Mouse (Mus musculus) 3T3-L1 (cell line): ENCODE results near the gene Prss45.

Experiments
- DNase-seq: peaks from one replicate; pipeline ENCODE4 v3.0.0-alpha.2; 2015; ENCODE audit warnings: low read depth, low spot score

The Prss45 gene

DNA sequence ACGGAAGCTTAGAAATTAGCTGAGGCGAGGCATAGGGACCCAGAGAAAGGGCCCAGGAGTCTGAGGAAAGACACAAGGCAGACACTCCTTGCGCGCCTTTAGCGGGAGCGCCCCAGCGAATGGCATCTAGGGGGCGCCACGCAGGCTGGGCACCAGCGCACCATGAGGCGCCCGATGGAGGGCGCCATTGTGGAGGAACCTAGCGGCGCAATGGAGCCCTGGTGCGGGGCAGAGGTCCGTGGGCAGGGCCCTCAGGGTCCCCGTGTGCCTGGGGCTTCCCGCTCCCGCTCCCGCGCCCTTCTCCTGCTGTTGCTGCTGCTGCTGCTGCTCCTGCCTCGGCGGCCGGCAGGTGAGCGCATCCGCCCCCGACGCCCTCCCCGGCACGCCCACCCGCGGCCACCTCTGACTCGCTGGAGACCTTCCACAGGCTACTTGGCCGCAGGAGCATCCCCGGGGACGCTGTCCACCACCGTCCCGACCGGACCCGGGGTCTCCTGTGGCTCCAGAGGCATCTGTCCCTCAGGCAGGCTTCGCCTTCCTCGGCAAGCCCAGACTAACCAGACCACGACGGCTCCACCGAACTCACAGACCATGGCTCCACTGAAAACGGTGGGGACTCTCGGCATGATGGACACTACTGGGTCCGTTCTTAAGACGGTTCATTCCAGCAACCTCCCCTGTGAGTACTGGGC is 23.5 kb downstream of the Prss45 start, which contains the start of gene Prss50:
TSS of gene Prss50 (plus strand) at position 187 of the 692 bp plus-strand sequence.
- no peak for DNase-seq

DNA sequence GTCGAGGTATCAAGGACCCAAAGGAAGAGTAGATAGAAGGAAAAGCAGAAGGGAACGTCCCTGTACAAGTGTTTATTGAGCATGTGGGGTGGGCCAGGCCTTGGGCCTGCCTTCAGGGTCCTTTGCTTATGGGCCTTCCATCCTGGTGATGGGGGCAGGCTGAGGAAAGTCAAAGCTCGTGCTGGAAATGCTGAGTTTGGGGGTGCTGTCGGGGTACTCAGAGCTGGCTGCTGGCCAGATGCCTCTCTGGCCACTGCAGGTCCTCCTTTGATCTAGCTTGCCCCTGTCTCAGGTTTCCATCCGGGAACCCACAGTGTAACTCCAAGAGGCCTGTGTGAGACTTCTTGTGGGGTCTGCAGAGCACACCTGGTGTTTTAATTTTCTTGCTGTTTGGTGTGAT is 24.1 kb downstream of the Prss45 start:
- no peak for DNase-seq

GRCm38 (mm10) chr9:110858967-110859596 is 24.7 kb downstream of the Prss45 start:
- no peak for DNase-seq

- peak; percentile 74 for DNase-seq
Measured at GRCm38 (mm10) chr9:110871030-110871429, 36.6 kb downstream of the Prss45 start.

GRCm38 (mm10) chr9:110873681-110874659 is 39.6 kb downstream of the Prss45 start:
- no peak for DNase-seq

GRCm38 (mm10) chr9:110874660-110875191 is 40.3 kb downstream of the Prss45 start:
- DNase-seq = no peak

GRCm38 (mm10) chr9:110875288-110875695 is 40.9 kb downstream of the Prss45 start:
- no peak for DNase-seq

DNA sequence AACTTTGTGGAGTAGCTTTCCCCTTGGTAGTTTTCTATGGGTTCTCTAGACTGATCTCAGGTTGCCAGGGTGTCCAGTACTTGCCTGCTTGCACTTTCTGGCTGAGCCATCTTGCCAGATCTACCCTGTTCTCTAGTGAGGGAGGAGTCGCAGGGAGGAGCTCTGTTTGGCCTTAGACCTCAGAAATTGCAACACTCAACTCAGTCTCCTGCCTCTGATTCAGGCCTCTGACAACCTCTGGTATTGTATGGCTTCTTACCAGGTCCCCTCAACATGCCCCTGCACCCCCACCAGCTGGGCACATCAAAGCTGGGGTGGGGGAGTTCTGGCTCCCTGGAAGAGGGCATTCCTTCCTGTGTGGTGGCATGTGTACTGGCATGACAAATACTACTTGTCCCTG is 43.0 kb downstream of the Prss45 start:
- DNase-seq = peak; percentile 42

DNA sequence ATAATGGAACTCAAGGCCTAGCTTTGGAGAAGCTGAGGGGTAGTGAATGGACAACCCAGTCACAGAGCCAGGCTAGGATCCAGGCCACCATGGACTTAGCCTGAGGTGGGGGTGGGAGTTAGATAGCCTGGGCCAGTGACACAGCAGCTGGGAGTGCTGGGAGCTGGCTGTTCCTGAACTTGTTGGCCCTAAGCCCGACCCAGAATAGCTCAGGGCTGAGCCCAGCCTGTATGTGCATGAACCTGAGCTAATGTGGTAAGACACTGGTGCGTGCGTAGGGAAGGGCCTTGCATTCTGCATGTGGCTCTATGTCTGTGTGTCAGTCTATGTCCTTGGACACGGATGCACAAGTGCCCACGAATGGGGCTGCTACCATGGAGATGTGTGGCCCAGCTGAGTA is 43.5 kb downstream of the Prss45 start:
- DNase-seq = peak; percentile 47

GRCm38 (mm10) chr9:110879191-110879920 is 45.0 kb downstream of the Prss45 start, which contains the start of gene Als2cl:
Gene Als2cl, plus strand, starts transcription at chr9:110879870.
- DNase-seq = no peak

DNA sequence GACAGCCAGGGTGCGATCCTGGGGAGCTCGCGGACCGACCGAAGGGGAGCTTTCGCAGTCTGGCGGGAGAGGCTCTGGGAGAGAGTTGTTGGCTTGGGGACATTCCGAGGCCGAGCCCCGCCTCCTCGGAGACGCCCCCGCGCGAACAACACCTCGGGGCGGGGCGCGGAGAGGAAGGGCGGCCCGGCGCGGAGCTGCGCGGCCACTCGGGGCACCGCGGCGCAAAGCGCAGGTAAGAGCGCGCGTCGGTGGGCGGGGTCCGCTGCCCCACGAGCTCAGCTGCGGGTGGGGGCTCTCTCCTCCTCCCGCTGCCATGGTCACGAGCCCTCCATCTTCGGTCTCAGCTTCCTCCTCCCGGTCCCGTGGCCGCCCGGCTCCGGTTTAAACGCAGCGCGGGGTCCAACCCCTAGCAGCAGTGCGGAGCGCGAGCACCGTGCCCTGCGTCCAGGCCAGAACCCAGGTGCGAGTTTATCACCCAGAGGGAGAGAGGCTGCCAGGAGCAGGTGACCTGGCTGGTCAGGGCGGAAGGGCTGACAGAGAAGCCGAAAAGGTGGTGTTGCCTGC is 45.7 kb downstream of the Prss45 start, which contains the start of gene Tmie:
TSS of gene Tmie (minus strand) at position 116 of the 564 bp plus-strand sequence.
- DNase-seq = no peak

- DNase-seq = peak; percentile 51
Measured at GRCm38 (mm10) chr9:110880772-110881171, 46.4 kb downstream of the Prss45 start.

DNA sequence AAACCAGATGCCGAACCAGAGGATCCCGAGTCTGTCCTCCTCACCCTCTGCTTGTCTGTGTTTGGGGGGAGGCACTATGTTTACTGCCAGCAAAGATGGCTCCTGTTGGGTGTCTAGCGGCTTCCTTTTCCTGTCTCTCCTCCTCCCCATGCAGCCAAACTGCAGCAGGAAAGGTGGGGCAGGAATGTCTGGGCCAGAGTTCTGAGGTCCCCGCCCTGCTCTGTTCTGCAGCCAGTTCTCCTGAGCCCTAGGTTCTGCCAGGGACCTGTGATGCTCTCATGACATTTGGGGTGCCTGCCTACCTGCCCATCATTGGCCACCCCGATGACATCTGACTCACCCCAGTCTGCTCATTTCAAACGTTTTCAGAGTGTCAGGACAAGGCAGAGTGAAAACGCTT is 47.6 kb downstream of the Prss45 start:
- no peak for DNase-seq

GRCm38 (mm10) chr9:110887388-110888303 is 53.3 kb downstream of the Prss45 start:
- DNase-seq = peak; percentile 25

DNA sequence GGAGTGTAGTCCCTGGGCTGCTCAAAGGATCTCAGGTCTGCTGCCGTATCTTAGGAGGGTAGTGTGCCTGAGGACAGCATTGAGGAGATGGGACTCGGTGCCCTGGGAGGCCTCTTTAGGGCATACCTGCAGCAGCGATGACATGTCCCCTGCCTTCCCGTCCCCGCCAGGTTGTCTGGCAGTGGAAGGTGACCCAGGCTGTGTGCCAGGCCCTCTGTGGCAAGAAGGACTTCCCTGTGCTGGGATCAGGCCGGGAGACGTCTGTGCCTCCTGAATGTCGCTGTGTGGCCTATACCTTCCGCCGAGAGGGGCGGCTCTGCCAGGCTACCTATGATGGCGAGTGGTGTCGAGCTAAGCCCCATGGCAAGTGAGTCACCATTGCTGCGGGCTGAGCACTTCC is 54.5 kb downstream of the Prss45 start:
- DNase-seq = no peak

- DNase-seq = no peak
Measured at GRCm38 (mm10) chr9:110890026-110890783, 55.8 kb downstream of the Prss45 start.
